Mouse (Mus musculus): ENCODE measurements around the gene D930048N14Rik.
"Not testable (repeated sequence)": the region's sequence is repeated elsewhere in the genome, so short reads cannot be mapped to it uniquely, and the experiment has no call there.

D930048N14Rik gene

DNA sequence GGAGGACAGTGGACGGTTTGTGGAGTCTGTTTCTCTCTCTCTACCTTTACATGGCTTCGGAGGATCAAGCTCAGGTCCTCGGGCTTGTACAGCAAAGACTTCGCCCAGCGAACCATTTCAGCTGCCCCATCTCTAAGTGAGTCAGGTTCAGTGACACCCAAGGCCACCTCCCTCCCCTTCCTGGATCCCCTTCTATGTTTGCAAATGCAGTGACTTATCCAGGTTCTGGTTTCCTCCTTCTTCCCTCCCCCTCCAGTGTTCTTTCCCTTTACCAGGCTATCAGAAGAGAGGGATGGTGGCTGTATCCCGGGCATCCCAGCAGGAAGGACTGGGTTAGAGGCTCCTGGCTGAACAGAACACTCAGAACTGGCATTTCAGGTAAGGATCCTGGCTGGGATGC lies 3.0 kb downstream of the D930048N14Rik start:
- DNase-seq: no peak

DNA sequence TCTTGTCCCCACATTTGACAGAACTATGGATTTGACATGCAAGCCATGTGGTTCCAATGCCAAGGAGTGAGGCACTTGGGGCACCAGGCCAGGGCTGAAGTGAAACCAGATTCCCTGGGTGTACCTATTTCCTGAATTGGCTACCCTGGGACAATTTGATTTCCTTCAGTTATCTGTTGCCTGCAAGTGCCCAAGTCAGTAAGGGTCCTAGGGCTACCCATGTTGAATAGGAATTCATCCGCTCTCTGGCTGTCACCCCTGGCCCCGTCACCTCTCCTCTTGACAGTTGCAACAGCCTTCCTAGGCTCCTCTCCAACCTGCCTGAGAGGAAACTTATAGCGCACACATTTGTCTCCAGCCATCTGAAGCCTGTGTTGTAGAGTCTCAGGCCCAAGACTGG lies 4.1 kb downstream of the D930048N14Rik start:
- DNase-seq: no peak

DNA sequence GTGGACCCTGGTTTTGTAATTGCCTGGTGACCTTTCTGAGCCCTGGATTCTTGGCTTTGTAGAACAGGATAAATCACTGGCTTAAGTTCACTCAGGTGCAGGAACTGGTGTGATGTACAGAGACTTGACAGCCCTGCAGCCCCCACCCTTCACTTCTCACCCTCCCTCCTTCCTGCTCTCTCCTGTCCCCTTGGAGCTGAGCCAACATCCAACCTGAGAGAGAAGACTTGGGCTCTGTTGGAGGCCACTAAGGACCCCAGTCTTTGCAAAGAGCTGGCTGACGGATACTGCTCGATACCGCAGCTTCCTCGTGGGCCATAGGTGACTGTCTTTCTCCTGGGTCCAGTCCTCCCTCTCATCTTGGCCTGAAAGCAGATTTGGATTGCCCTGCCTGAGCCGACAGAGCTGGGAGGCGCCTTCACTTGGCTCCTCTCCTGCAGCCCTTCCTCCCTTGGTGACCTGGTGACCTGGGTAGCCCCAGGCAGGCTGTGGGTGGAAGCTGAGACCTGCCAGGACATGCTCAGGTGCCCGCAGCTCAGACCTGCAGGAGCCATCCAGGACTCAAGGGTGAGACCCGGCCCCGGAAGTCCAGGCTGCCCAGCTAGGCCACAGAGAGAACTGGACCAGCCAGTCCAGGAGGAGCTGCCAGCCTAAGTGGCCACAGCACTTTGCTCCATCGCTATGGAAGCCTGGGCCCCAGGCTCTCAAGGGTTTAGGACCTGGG lies 6.2 kb downstream of the D930048N14Rik start:
- no peak for DNase-seq

DNA sequence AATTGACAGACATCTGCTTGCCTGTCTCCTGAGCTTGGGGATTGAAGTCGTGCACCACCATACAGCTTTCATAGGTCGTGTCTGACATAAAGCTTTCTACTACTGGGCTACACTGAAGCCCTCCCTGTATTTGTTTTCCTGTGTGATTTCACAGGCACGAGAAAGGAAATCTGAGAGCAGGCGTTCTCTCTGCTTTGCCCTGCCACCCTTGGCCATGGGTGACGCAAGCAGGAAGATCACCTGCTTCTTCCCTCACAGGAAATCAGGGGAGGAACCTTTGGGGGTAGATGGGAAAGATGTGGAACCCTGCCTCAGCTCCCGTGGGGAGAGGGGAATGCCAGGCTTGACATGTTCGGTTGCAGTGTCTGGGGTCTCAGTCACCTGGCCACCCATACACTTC lies 7.5 kb downstream of the D930048N14Rik start:
- DNase-seq: no peak

DNA sequence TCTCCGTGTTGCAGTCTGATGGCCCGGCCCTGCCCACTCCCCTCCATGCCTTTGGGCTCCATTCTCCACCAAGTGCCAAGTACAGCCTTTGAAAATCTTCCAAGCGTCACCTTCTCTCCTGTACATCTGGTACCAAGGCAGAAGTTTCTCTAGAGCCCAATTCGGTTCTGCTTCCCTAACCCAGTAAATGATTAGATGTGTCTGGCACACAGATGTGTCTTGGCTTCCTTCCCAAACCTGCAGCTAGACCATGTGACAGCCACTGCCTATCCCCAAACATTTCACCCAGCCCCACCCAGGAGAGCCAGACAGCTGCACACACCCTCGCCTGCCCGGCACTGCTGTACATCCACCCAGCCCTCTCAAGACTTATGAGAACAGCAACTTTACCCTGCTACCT lies 8.0 kb downstream of the D930048N14Rik start:
- DNase-seq: no peak

DNA sequence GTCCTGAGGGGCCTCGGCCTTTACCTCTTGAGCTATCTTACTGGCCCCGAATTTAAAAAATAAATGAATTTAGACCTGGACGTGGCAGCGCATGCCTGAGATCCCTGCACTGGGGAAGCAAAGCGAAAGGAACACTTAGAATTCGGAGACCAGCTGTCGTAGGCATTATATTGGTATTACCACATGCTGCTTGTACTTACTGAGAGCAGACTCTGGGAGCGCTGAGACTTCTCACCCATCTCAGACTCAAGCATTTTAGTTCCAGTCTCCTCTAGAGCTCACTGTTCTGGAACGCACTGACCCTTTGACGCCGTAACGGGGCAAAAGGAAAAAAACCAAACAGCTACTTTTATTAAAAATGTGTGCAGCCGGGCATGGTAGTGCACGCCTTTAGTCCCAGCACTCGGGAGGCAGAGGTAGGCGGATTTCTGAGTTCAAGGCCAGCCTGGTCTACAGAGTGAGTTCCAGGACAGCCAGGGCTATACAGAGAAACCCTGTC lies 11.2 kb downstream of the D930048N14Rik start:
- no peak for DNase-seq

DNA sequence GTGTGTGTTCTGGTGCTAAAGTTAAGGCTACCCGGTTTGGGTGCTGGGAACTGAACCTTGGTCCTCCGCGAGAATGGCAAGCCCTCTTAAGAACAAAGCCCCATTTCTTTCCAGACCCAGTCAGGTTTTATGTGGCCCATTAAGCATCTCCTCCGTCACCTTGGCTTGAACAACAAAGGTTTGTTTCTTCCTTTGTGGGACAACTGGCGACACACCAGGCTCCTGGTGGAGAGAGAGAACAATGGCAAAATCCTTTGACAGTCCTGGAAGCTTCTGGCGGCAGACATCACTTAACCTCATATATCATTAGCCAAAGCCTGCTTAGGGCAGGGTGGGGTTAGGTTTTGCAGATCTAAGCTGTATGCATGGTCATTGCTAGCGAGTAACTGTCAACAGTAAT lies 11.9 kb downstream of the D930048N14Rik start:
- no peak for DNase-seq

DNA sequence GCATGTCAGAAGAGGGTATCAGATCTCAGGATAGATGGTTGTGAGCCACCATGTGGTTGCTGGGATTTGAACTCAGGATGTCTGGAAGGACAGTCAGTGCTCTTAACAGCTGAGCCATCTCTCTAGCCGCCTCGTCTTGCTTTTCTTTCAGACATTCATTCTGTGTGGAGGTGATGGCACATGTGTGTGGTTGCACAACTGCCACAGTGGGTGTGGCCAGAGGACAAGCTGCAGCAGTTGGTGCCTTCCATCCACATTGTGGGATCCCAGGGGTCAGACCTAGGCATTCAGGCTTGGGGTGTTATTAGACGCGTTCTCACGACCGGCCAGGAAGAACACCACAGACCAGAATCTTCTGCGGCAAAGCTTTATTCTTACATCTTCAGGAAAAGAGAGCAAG lies 14.0 kb downstream of the D930048N14Rik start:
- DNase-seq: not testable (repeated sequence)

DNA sequence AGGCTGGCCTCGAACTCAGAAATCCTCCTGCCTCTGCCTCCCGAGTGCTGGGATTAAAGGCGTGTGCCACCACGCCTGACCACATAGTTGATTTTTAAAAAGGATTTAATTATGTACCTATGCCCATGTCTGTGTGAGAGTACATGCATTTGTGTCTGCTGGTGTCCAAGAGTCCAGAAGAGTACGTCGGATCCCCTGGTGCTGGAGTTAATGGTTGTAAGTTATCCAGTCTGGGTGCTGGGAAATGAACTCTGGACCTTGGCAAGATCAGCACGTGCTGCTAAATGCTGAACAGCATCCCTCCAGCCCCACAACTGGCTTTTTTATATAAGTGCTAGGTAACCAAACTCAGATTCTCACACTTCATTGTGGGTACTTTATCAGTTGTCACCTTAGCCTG lies 20.1 kb downstream of the D930048N14Rik start:
- DNase-seq: no peak

DNA sequence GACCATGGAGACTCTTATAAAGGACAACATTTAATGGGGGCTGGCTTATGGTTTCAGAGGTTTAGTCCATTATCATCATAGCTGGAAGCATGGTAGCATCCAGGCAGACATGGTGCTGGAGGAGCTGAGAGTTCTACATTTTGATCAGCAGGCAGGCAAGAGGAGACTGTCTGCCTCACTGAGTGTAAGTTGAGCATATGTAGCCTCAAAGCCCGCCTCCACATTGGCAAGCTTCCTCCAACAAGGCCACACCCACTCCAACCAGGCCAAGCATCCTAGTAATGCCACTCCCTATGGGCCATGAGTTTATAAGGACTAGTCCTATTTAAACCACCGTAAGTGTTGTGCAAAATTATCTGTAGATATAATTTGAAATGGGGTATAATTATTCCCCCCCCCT lies 20.6 kb downstream of the D930048N14Rik start:
- DNase-seq: no peak

DNA sequence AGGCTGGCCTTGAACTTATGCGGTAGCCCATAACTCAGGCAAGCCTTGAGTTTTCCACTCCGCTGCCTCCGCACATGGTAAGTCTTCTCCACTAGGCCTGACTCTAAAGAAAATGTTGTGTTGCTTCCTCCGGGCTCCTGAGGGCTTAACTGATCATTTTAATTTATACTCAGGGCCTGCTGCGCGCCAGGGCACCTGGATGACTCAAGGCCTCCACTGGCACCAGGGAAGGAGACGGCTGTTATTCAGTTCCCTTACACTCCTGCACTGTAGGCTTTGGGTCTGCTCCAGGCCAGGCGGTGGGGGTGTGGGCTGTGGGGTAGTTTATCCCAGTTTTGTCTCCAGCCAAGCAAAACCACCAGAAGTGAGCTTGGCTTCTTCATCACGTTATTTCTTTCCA lies 22.5 kb downstream of the D930048N14Rik start:
- peak; percentile 18 to 25 for DNase-seq

DNA sequence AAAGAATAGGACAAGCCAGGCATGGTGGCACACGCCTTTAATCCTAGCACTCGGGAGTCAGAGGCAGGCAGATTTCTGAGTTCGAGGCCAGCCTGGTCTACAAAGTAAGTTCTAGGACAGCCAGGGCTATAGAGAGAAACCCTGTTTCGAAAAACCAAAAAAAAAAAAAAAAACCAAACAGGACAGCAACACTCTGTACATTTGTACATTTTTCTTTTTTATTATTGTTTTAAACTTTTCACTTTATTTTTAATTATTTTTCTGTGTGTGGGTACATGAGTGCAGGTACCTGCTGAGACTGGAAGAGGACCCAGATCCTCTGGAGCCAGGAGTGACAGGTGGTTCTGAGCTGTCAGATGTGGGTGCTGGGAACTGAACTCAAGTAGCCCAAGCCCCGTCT lies 24.6 kb downstream of the D930048N14Rik start:
- DNase-seq: no peak

DNA sequence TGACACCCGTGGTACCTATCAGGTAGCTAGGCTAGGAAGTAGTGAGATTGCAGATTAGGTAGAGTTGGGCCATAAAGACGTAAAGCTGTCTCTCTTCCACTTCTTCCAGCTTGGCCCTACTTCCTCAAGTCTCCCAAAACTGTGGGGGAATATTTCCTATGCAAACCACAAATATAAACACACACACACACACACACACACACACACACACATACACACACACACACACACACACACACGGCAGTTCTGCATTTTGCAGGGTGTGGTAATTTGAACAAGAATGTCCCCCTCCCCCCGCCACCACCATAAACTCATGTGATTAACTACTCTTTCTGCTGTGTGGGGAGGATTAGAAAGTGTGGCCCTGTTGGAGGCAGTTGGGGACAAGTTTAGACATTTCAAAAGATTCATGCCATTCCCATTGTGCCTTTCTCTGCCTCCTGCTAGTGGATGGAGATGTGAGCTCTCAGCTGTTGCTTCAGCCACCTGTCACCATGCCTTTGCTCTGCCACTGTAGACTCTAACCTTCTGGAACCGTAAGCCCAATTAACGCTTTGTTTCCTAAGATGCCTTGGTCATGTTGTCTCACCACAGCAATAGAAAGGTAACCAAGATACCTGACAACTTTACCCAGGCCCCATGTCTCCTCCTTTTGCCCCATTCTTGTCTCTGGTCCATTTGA lies 27.1 kb downstream of the D930048N14Rik start:
- no peak for DNase-seq

DNA sequence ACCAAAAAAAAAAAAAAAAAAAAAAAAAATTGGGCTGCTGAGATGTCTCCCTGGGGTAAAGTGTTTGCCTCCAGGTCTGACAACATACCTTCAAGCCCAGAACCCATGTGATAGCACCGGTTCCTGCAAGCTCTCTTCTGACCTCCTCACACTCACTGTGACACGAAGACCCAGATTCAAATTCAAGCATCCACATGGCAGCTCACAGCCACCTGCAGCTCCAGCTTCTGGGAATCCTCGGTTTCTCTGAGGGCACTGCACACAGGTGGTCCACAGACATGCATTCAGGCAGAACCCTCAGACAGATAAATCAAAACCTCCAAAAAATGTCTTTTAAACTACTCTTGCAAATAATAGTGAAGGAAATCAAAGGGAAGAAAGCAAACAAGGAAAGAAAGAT lies 28.7 kb downstream of the D930048N14Rik start:
- DNase-seq: no peak

DNA sequence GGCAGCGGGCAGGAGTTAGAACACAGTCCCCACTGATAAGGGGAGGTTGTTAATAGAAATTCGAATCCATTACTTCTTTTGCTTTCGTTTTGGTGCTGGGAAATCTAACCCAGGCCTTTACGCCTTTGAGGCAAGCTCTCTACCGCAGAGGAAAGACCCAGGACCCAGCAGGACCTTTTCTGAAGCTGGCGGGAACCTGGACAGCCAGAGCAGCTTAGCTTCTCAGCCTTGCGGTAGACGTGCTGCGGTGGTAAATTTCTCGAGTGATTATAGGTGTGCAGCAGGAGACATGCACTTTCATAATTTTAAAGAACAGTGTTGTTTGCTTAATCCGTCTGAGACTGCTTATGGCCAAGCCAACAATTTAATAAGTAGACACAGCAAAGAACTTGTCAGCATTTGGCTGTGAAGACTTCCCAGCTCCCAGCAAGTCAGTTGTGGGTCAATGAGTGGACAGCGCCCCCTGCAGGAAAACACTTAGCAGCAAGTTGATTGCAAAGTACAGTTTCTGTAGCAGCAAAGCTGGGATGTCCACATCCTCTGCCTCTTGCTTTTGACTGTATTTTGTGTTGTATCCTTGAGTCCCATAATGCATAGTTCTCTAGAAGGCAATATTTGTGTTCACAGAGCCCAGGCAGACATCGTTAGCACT lies 30.7 kb downstream of the D930048N14Rik start:
- peak; percentile 91 to 95 for DNase-seq

DNA sequence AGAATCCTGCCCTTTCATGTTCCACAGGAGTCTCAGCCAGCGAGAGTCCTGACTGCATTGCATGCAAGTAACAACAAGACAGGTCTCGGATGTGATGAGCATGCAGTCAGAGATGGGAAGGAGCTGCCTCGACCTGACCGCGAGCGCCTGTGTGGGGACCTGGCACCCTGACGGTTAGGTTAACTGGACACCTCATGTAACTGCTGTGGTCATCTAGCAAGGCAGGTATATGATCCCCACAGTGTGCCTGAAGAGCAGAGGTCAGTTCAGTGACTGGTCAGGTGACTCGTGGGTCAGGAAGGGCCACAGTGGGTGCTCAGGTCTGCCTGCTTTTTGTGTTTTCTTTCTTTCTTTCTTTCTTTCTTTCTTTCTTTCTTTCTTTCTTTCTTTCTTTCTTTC lies 31.2 kb downstream of the D930048N14Rik start:
- DNase-seq: peak in 1 of 2 experiments; percentile 8

DNA sequence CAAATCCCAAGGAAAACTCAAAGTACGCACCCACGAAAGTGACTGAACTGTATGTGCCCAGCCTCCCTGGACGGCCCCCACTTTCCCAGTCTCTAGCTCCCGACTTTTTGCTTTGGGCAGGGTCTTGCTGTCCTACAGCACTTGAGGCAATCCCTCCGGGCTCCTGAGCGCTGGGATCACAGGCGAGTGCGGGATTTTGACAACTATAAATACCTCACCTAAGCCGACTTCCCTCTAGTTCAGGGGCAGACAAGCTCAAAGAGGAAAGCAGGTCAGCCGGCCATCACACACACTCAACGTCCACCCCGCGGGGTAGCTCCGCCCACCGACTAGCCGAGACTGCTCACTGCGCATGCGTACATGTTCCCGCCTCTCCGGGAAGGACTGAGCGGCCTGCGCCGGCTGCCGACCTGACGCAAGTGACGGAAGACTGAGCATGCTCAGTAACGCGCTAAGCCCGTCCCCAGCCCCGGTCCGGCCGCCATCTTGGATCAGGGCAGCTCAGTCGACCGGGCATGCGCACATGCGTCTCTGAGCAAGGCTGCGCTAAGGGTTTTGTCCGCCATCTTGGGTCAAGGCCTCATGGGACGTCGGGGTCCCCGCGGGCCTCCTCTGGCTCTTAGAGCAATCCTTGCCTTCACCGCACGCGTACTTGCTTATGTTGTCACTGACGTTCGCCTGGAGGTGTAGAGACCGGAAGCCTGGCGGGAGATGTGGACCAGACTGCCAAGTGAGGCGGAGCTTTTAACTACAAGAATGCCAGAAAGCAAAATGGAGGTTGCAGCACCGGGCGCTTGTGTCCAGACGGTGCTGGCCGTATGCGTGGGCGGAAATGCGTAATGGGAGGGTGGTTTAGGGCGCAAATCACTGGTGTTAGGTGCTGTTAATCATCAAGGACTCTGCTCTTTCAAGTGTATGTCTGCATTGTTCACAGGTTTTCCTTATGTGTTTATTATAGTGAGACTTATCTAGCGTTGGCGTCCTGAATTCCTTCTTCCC lies 37.9 kb downstream of the D930048N14Rik start, which contains the start of gene 0610009B22Rik:
TSS of gene 0610009B22Rik (minus strand) at position 545 of the 999 bp plus-strand sequence.
- peak; percentile 100 for DNase-seq

DNA sequence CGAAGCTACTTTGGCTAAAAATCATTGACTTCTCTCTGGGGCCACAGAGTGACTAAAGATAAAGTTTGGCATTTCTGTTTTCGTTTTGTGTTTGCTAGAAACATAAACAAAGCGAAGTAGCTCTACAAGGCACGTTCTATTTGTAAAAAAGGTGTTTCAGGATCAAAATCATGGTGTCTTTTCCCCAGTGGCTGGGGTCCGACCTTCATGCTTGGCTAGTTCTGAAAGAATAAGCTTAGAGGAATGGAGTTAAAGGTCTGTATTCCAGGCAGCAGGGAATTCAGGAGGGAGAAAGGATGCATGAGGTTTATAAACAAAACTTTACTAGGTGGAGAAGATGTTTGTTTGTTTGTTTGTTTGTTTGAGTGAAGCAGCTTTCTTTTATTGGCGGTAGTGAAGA lies 38.6 kb downstream of the D930048N14Rik start:
- DNase-seq: peak in 1 of 2 experiments; percentile 17

DNA sequence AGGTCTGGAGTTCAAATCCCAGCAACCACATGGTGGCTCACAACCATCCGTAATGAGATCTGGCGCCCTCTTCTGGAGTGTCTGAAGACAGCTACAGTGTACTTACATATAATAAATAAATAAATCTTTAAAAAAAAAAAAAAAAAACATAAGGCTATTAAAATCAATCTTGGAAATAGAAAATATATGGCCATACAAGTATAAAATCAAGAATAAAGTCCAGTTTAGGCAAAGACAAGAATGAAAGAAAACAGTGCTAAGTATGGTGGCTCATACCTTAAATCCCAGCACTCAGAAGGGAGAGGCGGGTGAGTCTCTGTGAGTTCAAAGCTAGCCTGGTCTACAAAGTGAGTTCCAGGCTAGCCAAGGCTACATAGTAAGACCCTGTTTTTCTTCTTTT lies 39.8 kb downstream of the D930048N14Rik start:
- not testable (repeated sequence) for DNase-seq

DNA sequence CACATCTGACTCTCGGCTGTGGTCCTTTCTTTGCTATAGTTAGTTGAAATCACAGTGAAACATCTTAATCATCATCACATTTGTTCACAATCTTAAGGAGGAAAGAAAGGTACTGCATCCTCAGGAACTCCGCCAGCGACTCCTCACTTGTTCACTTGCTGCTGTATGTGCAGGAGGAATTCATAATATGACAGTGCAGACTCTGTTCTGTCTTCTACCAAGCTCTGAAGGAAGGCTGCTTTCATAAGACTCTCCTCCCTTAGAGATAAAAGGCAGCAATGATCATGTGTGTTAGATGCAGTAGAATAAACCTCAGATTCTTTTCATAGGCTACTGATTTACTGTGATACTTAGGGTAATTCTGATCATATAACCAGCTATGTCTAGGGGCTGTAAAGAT lies 44.2 kb downstream of the D930048N14Rik start:
- DNase-seq: no peak

DNA sequence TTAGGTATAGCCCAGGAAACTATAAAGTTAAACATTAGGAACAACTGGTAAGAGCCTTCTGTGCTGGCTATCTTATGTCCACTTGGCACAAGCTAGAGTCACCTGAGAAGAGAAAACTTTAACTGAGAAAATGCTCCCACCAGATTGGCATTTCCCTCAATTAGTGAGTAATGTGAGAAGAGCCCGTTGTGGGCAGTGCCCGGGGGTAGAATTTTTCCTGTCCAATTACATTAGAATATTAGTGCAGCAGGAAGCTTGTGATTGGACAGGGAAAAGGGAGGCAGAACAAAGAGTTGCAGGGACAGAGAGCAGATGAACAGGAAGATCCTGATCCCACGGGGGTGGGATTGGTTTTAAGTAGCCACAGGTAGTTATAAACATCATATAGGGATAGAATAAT lies 52.1 kb downstream of the D930048N14Rik start:
- no peak for DNase-seq

DNA sequence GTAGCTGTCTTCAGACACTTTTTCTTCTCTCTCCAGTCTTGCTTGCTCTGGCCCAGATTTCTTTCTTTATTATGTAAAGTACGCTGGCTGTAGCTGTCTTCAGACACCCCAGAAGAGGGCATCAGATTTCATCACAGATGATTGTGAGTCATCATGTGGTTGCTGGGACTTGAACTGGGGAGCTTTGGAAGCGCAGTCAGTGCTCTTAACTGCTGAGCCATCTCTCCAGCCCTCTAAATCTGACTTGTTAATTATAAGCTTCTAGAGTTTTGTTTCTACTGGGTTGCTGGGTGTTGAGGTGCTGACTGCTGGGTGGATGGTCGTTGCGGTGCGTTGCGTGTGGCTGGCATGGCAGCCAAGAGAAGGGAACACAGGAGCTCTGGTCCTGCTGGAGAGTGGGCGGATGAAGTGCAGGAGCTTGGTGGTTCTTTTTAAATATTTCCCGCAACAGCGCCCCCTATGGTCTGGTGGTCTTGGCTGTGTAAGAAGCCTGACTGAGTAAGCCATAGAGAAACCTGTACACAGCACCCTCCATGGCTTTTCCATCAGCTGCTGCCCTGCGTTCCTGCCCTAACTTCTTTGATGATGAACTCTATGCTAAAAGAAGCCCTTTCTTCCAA lies 52.7 kb downstream of the D930048N14Rik start:
- DNase-seq: peak in 1 of 2 experiments; percentile 55

All from cerebellum, postnatal 14 days (tissue).